Mouse (Mus musculus) splenic B cell, adult 2 months (primary cell): ENCODE data around the gene Senp3.
"Not testable (repeated sequence)": the region's sequence is repeated elsewhere in the genome, so short reads cannot be mapped to it uniquely, and the experiment has no call there.

Experiments
- DNase-seq: peaks from one replicate; pipeline ENCODE4 v3.0.0-alpha.2; 2011; ENCODE audit warnings: low read depth, low spot score
- H3K27me3 ChIP-seq: 2 replicates; pipeline ENCODE4 v1.6.1; 2012; ENCODE audit warnings: mild to moderate bottlenecking, low read length, moderate library complexity, mixed read lengths; ENCODE audit not compliant: control insufficient read depth, poor library complexity, insufficient read depth, severe bottlenecking
- H3K36me3 ChIP-seq: 2 replicates; pipeline ENCODE4 v1.6.1; 2012; ENCODE audit warnings: mild to moderate bottlenecking, low read length, moderate library complexity, mixed read lengths; ENCODE audit not compliant: control insufficient read depth, poor library complexity, insufficient read depth, severe bottlenecking

Gene Senp3

DNA sequence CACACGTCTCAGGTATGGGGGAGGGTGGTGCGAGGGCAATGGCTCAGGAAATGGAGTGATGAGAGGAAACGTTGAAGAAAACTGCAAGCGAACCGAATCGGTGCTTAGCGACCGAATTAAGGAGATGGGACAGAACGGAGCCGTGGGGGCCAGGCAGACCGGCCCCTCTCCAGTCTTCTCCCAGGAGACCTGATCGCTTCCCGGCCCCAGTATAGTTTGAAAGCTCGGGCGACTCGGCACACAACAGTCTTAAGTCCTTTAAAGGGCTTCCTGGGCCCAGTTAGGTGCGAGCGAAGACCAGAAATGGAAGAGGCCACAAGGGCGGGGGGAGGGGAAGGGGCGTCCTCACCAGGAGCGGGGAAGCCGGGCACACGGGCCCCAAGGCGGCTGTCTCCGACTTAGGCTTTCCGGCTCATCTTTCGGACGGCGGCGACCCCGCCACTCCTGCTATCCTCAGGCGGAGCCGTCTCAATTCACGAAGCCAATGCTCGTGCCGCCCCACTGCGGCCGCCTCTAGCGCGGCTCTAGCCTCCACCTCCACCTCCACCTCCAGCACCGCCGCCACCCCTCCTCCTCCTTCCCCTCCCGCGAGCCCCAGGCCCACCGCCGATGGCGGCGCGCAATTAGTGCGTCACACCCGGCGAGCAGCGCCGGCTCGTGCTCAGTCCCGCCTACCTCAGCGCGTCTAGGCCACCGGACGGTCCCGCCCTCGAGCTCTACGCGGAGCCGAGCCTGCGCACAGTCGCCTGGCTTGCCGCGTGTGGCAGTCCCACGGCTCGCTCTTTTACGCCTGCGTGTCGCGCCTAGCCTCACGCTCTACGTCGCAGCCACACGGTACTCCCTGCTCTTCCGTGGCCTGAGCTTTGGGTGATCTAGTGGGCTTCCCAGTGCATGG is at the start of gene Senp3:
Gene Senp3, minus strand, starts transcription at position 771 of the 895 bp plus-strand sequence.
- Histone ChIP-seq H3K27me3 (no peaks in the 10 kb centered on the region), H3K36me3 (peaks cover 4% of the 10 kb centered on the region; the same call in 1 of the 2 replicates)
- DNase-seq, result peak; percentile 97

DNA sequence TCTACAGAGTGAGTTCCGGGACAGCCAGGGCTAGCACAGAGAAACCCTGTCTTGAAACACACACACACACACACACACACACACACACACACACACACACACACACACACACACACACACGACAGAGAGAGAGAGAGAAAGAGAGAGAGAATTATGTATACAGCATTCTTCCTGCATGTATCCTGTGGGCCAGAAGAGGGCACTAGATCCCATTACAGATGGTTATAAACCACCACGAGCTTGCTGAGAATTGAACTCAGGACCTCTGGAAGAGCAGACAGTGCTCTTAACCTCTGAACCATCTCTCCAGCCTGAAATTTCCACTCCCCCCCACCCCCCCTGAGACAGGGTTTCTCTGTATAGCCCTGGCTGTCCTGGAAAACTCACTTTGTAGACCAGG is 49.5 kb upstream of the Senp3 start:
- H3K27me3 ChIP-seq, result not testable (repeated sequence)
- peaks cover 13% of the 10 kb centered on the region for H3K36me3 ChIP-seq
- DNase-seq, result peak; percentile 44

DNA sequence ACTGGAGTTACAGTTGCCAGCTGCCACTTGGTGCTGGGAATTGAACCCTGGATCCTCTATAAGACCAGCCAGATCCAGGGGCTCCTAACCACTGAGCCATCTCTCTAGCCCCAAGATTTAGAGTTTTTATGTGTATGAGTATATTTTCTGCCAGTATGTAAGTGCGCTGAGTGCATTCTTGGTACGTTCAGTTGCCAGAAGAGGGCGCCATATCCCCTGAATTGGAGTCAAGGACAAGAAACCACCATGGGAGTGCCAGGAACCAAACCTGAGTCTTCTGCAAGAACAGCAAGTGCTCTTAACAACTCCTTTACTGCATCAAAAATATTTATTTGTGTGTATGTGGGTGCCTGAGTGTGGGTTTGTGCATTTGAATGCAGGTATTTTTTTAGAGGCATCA is 47.2 kb upstream of the Senp3 start:
- no peaks in the 10 kb centered on the region for H3K36me3 ChIP-seq
- peak; percentile 86 for DNase-seq
- H3K27me3 ChIP-seq, result no peaks in the 10 kb centered on the region

DNA sequence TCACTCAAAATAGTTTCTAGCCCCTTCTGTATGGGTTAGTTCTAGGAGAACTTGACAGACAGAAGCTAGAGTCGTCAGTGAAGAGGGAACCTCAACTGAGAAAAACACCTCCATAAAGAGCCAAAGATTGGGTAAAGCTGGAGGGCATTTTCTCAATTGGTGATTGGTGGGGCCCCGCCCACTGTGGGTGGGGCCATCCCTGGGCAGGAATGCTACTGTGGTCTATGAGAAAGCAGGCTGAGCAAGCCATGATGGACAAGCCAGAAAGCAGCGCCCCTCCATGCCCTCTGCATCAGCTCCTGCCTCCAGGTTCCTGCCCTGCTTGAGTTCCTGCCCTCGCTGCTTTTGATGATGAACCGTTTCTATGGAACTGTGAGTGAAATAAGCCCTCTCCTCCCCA is 44.1 kb upstream of the Senp3 start:
- no peaks in the 10 kb centered on the region for H3K36me3 ChIP-seq
- H3K27me3 ChIP-seq, result no peaks in the 10 kb centered on the region
- DNase-seq, result no peak

DNA sequence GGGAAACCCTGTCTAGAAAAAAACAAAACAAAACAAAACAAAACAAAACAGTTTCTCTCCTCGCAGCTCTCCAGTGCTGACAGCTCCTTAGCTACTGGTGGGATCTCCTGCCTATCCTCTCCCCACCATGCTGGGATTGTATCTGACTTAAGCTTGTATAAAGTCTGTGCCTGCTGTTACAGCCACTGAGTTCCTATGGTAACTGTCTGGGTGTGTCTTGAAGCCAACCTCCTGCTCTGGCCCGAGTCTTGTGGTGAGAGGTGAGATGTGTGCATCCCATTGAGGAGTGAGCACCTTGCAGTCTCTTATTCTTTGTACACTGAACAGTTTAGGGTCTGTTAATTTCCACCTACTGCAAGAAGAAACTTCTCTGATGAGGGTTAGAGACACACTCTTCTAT is 41.2 kb upstream of the Senp3 start:
- no peaks in the 10 kb centered on the region for H3K36me3 ChIP-seq
- no peak for DNase-seq
- no peaks in the 10 kb centered on the region for H3K27me3 ChIP-seq

DNA sequence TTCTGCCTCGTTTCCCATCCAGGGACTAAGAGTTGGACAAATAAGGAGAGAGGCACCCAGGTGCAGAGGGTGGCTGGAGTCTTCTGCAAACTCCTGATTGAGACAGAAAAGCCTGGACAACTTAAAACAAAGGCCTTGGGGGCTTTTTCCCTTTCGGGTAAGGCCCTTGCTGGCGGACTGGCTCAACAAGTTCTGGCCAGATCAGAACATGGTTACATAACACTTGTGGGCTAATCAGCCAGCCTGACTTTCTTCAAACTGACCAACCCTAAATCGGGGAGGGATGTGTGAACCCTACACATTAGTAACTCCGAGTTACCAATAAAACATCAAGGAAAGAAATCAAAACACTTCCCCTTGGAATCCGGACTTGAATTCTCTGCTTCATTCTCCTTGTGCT is 39.0 kb upstream of the Senp3 start:
- no peak for DNase-seq
- H3K27me3 ChIP-seq, result no peaks in the 10 kb centered on the region

DNA sequence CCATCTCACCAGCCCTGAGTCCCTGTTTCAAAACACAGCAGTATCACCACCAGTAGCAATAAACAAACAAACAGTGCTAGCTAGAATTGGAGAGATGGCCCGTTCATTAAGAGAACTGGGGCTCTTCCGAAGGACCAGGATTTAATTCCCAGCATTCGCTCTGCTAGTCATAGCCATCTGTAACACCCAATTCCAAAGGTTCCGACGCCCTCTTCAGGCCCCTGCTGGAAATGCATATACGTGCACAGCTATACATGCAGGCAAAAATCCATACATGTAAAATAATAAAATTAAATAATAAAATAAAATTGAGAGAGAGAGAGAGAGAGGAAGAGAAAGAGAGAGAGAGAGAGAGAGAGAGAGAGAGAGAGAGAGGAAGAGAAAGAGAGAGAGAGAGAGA is 37.5 kb upstream of the Senp3 start:
- no peaks in the 10 kb centered on the region for H3K27me3 ChIP-seq
- H3K36me3 ChIP-seq, result no peaks in the 10 kb centered on the region
- no peak for DNase-seq

More for the DNA sequence above, 39.0 kb upstream of the Senp3 start:
- no peaks in the 10 kb centered on the region for H3K36me3 ChIP-seq

DNA sequence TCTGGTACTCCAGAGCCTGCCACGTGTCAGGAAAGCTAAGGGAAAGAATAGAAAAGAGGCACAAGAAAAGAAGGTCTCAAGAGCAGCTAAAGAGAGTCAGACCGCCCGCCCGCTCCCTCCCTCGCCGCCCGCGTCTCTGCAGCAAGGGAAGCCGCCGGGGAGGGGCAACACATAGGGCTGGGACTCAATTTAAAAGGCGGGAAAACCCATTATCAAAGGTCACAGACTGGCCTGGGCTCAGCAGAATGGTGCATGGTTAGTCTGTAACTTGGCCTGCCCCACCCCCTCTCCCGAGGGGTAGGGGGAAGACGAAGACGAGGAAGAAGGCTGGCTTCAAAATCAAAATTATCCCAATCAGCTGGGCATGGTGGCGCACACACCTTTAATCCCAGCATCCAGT is 36.8 kb upstream of the Senp3 start:
- Histone ChIP-seq H3K36me3 (no peaks in the 10 kb centered on the region), H3K27me3 (no peaks in the 10 kb centered on the region)
- DNase-seq, result no peak

DNA sequence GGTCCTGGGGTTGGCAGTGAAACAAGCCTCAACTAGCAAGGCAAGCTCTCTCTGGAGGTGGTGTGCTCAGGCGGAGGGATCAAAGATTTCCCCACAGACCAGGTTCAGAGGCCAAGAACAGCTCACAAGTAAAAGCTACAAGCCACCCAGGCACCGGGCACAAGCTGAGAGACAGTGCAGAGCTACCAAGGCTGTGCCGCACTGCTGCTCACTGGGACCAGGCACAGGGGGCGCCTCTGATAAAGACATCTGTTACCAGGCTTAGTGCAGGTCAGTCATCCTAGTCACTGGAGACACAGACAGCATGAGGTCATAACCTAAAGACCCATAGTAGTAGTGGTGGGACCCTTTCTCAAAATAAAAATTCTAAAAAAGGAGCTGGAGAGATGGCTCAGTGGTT is 35.1 kb upstream of the Senp3 start:
- Histone ChIP-seq H3K36me3 (no peaks in the 10 kb centered on the region), H3K27me3 (no peaks in the 10 kb centered on the region)
- DNase-seq, result no peak

DNA sequence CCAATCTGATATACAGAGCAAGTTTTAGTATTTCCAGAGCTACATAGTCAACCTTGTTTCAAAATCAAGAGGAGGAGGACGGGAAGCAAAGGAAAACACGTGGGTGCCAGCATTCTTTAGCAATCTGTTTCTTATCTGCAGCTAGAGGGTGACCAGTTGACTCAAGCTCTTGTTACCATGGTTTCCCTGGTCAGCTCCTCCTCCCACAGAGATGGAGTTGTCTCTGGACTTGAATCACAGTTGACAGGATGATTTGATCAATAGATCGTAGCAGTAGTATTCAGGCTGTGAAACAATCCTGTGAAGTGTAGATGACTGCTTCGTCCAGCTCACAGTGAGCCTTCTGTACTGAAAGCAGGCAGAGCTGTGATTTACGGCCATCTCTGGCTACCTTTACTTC is 34.0 kb upstream of the Senp3 start:
- Histone ChIP-seq H3K27me3 (no peaks in the 10 kb centered on the region), H3K36me3 (no peaks in the 10 kb centered on the region)
- no peak for DNase-seq

DNA sequence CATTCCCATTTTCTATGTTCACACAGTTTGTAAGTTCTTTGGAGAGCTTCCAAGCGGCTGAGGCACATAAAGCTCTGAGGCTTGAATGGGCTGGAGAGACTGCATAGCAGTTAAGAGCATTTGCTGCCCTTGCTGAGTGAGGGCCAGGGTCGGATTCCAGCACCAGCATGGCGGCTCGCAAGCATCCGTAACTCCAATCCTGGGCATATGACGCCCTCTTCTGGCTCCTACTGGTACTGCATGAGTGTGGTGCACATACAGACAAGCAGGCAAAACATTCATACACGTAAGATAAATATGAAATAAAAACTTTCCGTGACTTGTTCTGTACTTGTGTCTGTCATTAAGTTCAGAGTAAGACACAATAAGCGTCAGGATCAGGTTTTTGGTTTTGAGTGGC is 33.6 kb upstream of the Senp3 start:
- no peaks in the 10 kb centered on the region for H3K36me3 ChIP-seq
- DNase-seq, result peak; percentile 39
- H3K27me3 ChIP-seq, result no peaks in the 10 kb centered on the region

DNA sequence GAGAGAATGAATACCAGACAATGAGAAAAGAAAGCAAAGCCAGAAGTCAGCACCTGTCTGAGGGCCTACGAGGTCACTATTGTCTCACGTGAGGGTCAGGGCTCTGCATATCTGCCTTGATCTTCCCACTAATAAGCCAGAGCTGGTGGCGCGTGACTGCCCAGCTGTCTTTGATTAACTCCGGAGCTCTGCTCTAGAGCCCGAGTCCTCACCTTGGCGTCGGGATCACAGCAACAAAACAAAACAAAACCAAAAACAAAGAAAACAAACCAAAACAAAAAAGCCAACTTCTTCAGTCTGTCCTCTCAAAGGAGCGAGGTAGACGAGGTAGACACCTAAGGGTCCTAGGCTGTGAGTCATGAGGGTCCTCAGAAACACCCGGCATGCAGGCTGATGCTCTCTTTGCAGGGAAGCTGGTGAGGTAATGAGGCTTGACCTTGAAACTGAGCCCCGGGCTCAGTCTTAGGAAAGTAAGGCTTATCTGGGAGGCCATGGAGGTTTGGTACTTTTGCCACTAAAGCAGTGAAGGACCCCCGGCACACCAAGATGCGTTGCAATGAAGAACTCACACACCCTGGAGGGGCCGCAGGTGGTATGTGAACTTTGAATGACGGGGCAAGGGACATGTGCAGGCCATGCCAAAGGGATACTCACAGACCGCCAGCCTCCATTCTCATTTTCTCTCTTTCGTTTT is 32.9 kb upstream of the Senp3 start:
- Histone ChIP-seq H3K36me3 (no peaks in the 10 kb centered on the region), H3K27me3 (no peaks in the 10 kb centered on the region)
- DNase-seq, result no peak

DNA sequence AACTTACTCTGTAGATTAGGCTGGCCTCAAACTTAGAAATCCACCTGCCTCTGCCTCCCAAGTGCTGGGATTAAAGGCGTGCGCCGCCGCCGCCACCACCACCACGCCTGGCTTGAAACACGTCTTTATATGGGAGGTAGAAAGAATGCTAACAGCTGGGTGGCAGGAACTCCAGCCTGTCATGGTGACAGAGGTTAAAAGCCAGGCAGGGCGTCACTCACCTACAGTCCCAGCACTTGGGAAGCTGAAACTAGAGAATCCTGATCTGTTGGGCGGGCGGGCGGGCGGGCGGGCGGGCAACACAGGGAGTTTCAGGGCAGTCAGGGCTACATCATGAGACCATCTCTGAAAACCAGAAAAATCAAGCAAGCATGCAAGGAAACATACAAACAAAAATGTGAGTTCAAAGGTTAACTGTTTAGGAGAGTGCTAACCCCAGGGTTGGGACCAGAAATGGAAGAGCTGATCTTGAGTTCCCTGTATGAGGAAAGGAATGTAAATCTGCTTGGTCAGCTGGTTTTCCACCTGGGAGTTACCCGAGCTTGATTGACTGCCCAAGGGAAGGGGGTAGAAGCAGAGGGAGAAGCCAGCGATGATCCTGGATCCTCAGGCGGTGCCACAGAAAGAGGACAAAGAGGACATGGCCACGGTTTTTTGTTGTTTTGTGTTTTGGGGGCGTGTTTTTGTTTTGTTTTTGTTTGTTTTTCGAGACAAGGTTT is 31.2 kb upstream of the Senp3 start:
- Histone ChIP-seq H3K36me3 (no peaks in the 10 kb centered on the region), H3K27me3 (no peaks in the 10 kb centered on the region)
- DNase-seq, result no peak

DNA sequence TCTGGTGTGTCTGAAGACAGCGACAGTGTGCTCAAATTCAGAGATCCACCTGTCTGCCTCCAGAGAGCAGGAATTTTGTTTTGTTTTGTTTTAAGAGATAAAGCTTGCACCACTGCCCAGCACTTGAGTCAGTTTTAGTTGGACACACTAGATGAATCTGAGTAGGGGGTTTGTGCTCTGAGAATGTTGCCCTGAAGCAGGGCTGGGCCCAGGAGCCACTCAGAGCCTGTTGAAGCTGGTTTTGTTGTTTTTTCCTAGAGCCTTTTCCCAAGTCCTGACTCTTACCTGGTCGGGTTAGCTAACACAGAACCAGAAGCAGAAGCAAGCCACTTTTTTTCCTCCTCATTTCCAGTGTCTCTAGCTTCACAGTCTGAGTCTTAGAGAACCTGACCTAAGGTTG is 29.2 kb upstream of the Senp3 start:
- DNase-seq, result no peak
- H3K36me3 ChIP-seq, result no peaks in the 10 kb centered on the region
- H3K27me3 ChIP-seq, result no peaks in the 10 kb centered on the region

DNA sequence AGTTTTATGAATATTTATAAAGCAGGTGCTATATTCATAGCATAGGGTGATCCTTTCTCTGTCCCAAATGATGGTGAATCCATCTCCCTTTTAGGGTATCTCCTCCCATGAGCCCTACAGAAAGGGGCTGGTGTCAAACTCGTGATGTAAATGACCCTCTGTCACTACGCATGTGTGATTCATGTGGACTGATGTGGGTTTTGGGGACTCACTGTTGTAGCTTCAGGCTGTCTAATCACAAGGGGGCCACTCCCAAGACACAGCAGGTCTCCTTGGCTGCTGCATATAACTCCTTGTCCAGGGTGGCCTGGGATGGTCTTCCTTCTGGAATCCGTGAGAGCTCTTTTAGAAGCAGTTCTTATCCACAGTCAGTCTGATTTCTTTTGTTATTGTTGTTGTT is 28.6 kb upstream of the Senp3 start:
- DNase-seq, result no peak
- H3K36me3 ChIP-seq, result no peaks in the 10 kb centered on the region
- no peaks in the 10 kb centered on the region for H3K27me3 ChIP-seq
